Mouse (Mus musculus) liver, embryonic 14.5 days (tissue): ENCODE results near the gene Dcaf11. TPM values are rescaled to one million over a fixed set of nuclear protein-coding genes. Genes with fewer than 3 reads are reported as not detected.

Source experiments
- ATAC-seq: fragments of 200-750 bp; cut with Nextera tagmentation; 2 replicates; pipeline ENCODE4 v1.8.0; 2017; ENCODE audit warnings: moderate number of reproducible peaks, mild to moderate bottlenecking, moderate library complexity; ENCODE audit not compliant: insufficient read depth
- DNase-seq, 3 experiments: peaks; one replicate each; pipeline ENCODE4 v3.0.0-alpha.2; 2012 to 2013; ENCODE audit warnings: low read depth in 3 of 3, low spot score in 3 of 3
- H3K27ac ChIP-seq: fragments of 300-500 bp; sonication (generic); 2 replicates; pipeline ENCODE4 v1.5.1; 2014; ENCODE audit warnings: moderate library complexity, mild to moderate bottlenecking, control low read depth, inconsistent platforms
- H3K27me3 ChIP-seq: fragments of 300-500 bp; sonication (generic); 2 replicates; pipeline ENCODE4 v1.6.1; 2014; ENCODE audit warnings: mild to moderate bottlenecking, low read length, moderate library complexity; ENCODE audit not compliant: control insufficient read depth, insufficient read depth
- H3K36me3 ChIP-seq: fragments of 300-500 bp; sonication (generic); replicated peaks from 2 replicates; pipeline ENCODE4 v1.6.1; 2014; ENCODE audit warnings: low read depth; ENCODE audit not compliant: control insufficient read depth, insufficient read depth
- H3K4me1 ChIP-seq, 2 experiments: fragments of 200-500 bp in 1 of 2; fragments of 300-500 bp in 1 of 2; sonication (generic) in 1 of 2; replicated peaks; 2 replicates each; pipeline ENCODE4 v1.6.1; 2012 to 2014; ENCODE audit warnings: antibody characterized with exemption in 1 of 2, inconsistent platforms in 1 of 2, low read length in 1 of 2; ENCODE audit not compliant: control insufficient read depth in 2 of 2, insufficient read depth in 2 of 2
- H3K4me2 ChIP-seq: fragments of 300-500 bp; sonication (generic); 2 replicates; pipeline ENCODE4 v1.6.1; 2014; ENCODE audit warnings: low read depth, mild to moderate bottlenecking, control low read depth, moderate library complexity
- H3K4me3 ChIP-seq, 2 experiments: fragments of 200-500 bp in 1 of 2; fragments of 300-500 bp in 1 of 2; sonication (generic) in 1 of 2; 2 replicates each; pipeline ENCODE4 v1.5.1; 2012 to 2014; ENCODE audit warnings: low read depth in 2 of 2, low read length in 2 of 2, mild to moderate bottlenecking in 2 of 2, control low read depth in 1 of 2, inconsistent platforms in 1 of 2, moderate library complexity in 1 of 2; ENCODE audit not compliant: insufficient read depth in 1 of 2
- H3K9ac ChIP-seq: fragments of 300-500 bp; sonication (generic); replicated peaks from 2 replicates; pipeline ENCODE4 v1.6.1; 2014; ENCODE audit warnings: mild to moderate bottlenecking, control low read depth, moderate library complexity
- H3K9me3 ChIP-seq: fragments of 300-500 bp; sonication (generic); 2 replicates; pipeline ENCODE4 v1.6.1; 2016; ENCODE audit warnings: low read length, mixed read lengths; ENCODE audit not compliant: control insufficient read depth
- CTCF ChIP-seq: IDR thresholded peaks from 2 replicates; pipeline ENCODE4 v1.5.1; 2016; ENCODE audit warnings: antibody characterized with exemption, low read depth, control low read depth
- EP300 ChIP-seq: IDR thresholded peaks from 2 replicates; pipeline ENCODE4 v1.6.1; 2016; ENCODE audit warnings: antibody characterized with exemption, low read depth
- WGBS: fragments of 180-500 bp; shearing (Covaris S2); extraction: QIAGEN DNeasy Blood & Tissue Kit; methylation state at CpG from one replicate; pipeline ENCODE4 v1.1.7; 2014; ENCODE audit not compliant: insufficient replicate concordance; 5-methylcytosine and 5-hydroxymethylcytosine counted together
- polyA plus RNA-seq, 2 experiments: library from polyadenylated mRNA; depleted of rRNA in 1 of 2; stranded (reverse) in 1 of 2; unstranded in 1 of 2; fragments of >200 nt; fragmentation: Nextera tagmentation in 1 of 2; extraction: Ambion mirVana in 1 of 2; gene quantifications; 2 replicates each; pipeline versions ENCODE4 v1.2.1 to v1.2.3; 2012 to 2014

Gene Dcaf11
- polyA plus RNA-seq, 2 experiments, result 30.9 to 47.5 TPM

DNA sequence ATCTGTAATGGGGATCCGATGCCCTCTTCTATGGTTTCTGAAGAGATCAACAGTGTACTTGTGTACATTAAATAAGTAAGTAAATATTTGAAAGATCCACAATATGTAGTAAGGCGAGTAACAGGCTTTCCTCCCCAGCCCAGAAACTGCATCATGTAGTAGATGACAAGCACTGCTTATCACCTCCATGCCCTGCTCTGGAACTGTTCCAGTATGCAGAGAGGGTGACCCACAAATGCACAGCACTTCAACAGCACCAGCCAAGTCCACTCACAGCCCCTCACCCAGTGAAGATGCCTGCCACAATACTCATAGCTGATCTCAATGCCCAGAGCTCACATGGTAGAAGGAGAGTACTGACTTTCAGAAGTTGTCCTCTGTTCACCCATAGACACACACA is 10.8 kb downstream of the Dcaf11 start:
- no peak for DNase-seq
- Histone ChIP-seq H3K4me1 (peaks cover 0 to 1% of the 10 kb centered on the region in 2 experiments; a peak in 2 of 4 replicates), H3K4me3 (no peak overlapping the region), H3K36me3 (peaks cover 27% of the 10 kb centered on the region), H3K9me3 (no peaks in the 10 kb centered on the region), H3K9ac (no peak overlapping the region), H3K27ac (no peak overlapping the region), H3K4me2 (no peak overlapping the region), H3K27me3 (no peaks in the 10 kb centered on the region)
- TF ChIP-seq EP300, result no peak
- no peak for TF ChIP-seq CTCF
- WGBS, result 73% methylated on average over 2 of the region's 2 CpGs
- ATAC-seq, result no peak

GRCm38 (mm10) chr14:55571760-55572159 is 12.0 kb downstream of the Dcaf11 start:
- Histone ChIP-seq H3K4me3 (no peak overlapping the region), H3K4me1 (peaks cover 0 to 1% of the 10 kb centered on the region in 2 experiments; a peak in 2 of 4 replicates), H3K9me3 (no peaks in the 10 kb centered on the region), H3K9ac (no peak overlapping the region), H3K27me3 (no peaks in the 10 kb centered on the region), H3K27ac (no peak overlapping the region), H3K36me3 (peaks cover 15% of the 10 kb centered on the region), H3K4me2 (no peak overlapping the region)
- ATAC-seq (no peak), DNase-seq (no peak)
- TF ChIP-seq EP300 (no peak), CTCF (no peak)

GRCm38 (mm10) chr14:55575302-55575701 is 15.5 kb downstream of the Dcaf11 start, which contains the start of gene Fitm1:
Gene Fitm1, plus strand, starts transcription at chr14:55575617.
- no peaks in the 10 kb centered on the region for H3K27me3 ChIP-seq
- no peak within 1 kb of the TSS for H3K9ac ChIP-seq
- WGBS, result 67% methylated on average over 8 of the region's 8 CpGs
- H3K4me1 ChIP-seq, result peaks cover 3 to 12% of the 10 kb centered on the region in 2 experiments; a peak in 3 of 4 replicates
- no peak within 1 kb of the TSS for H3K4me2 ChIP-seq
- no peak within 1 kb of the TSS for H3K4me3 ChIP-seq
- TF ChIP-seq EP300, result no peak
- TF ChIP-seq CTCF, result no peak
- peaks cover 3% of the 10 kb centered on the region; the same call in 1 of the 2 replicates for H3K36me3 ChIP-seq
- no peak for ATAC-seq
- no peak for DNase-seq
- no peak within 1 kb of the TSS for H3K27ac ChIP-seq
- H3K9me3 ChIP-seq, result no peaks in the 10 kb centered on the region

- peaks cover 3 to 11% of the 10 kb centered on the region in 2 experiments; a peak in 3 of 4 replicates for H3K4me1 ChIP-seq
- ATAC-seq (no peak), DNase-seq (no peak)
- no peak overlapping the region for H3K9ac ChIP-seq
- H3K9me3 ChIP-seq, result no peaks in the 10 kb centered on the region
- TF ChIP-seq CTCF, result no peak
- TF ChIP-seq EP300, result no peak
- H3K27me3 ChIP-seq, result no peaks in the 10 kb centered on the region
- H3K36me3 ChIP-seq, result no peaks in the 10 kb centered on the region; the same call in 1 of the 2 replicates
- H3K4me3 ChIP-seq, result no peak overlapping the region
- no peak overlapping the region for H3K27ac ChIP-seq
- no peak overlapping the region for H3K4me2 ChIP-seq
- WGBS, result 67% methylated on average over 13 of the region's 13 CpGs
Observed at GRCm38 (mm10) chr14:55575711-55576110, 15.9 kb downstream of the Dcaf11 start.

GRCm38 (mm10) chr14:55576376-55576775 is 16.6 kb downstream of the Dcaf11 start:
- 69% methylated on average over 16 of the region's 16 CpGs for WGBS
- H3K9ac ChIP-seq, result no peak overlapping the region
- no peak overlapping the region for H3K4me3 ChIP-seq
- H3K9me3 ChIP-seq, result no peaks in the 10 kb centered on the region
- no peaks in the 10 kb centered on the region; the same call in none of the 2 replicates for H3K36me3 ChIP-seq
- H3K4me2 ChIP-seq, result no peak overlapping the region
- ATAC-seq (no peak), DNase-seq (no peak)
- no peak overlapping the region for H3K27ac ChIP-seq
- peaks cover 3 to 11% of the 10 kb centered on the region in 2 experiments; a peak in 3 of 4 replicates for H3K4me1 ChIP-seq
- no peak for TF ChIP-seq CTCF
- H3K27me3 ChIP-seq, result no peaks in the 10 kb centered on the region
